Mouse (Mus musculus): ENCODE measurements around the gene Sfr1.

The Sfr1 gene

GRCm38 (mm10) chr19:47752456-47752855 is 21.0 kb downstream of the Sfr1 start:
- no peak for DNase-seq (ENCODE audit: low read depth, low spot score)

GRCm38 (mm10) chr19:47753921-47754320 is 22.4 kb downstream of the Sfr1 start:
- DNase-seq (ENCODE audit: low read depth, low spot score) = no peak

- no peak for DNase-seq (ENCODE audit: low read depth, low spot score)
These were observed 23.4 kb downstream of the Sfr1 start for GRCm38 (mm10) chr19:47754931-47755330.

- DNase-seq (ENCODE audit: low read depth, low spot score) = peak; percentile 39
These were observed 24.1 kb downstream of the Sfr1 start for GRCm38 (mm10) chr19:47755625-47756024.

- no peak for DNase-seq (ENCODE audit: low read depth, low spot score)
These were observed 46.4 kb downstream of the Sfr1 start for GRCm38 (mm10) chr19:47777847-47778246.

- no peak for DNase-seq (ENCODE audit: low read depth, low spot score)
These were observed 48.7 kb downstream of the Sfr1 start for GRCm38 (mm10) chr19:47780145-47780544.

GRCm38 (mm10) chr19:47780972-47781371 is 49.5 kb downstream of the Sfr1 start:
- no peak for DNase-seq (ENCODE audit: low read depth, low spot score)

GRCm38 (mm10) chr19:47783898-47784297 is 52.4 kb downstream of the Sfr1 start:
- no peak for DNase-seq (ENCODE audit: low read depth, low spot score)

Measured in WW6 (cell line).